Mouse (Mus musculus): ENCODE data around the gene Gm17455.

DNA sequence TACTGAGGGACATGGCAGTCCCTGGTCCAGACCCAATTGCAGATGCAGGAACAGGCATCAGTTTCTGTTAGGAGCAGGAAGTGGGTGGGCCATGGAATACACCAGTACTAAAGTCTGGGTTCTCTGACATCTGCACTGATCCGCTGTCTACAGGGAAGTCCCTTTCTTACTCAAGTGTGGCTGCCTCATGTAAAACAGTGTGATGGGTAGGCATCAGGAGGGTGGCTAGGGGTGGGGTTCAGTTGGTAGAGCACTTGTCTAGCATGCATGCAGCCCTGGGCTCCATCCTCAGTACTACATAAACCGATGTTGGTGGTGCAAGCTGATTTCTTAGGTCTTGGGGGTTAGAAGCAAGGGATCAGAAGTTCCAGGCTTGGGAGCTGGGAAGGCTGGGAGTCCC is 14.2 kb downstream of the Gm17455 start:
- TF ChIP-seq CTCF (IDR thresholded peaks at IDR 0.05; ENCODE audit: low read depth) (no peak), EP300 (IDR thresholded peaks at IDR 0.05; ENCODE audit: low read depth) (no peak)

Data from liver, postnatal 0 days (tissue).